Mouse (Mus musculus): ENCODE measurements around the gene Nol9. TPM values are rescaled to one million over a fixed set of nuclear protein-coding genes. Genes with fewer than 3 reads are reported as not detected.
A peak's percentile ranks its signal among the peaks of the same experiment; 100 is the strongest.

Gene Nol9
- total and polyA plus RNA-seq, 2 experiments: 6.1 to 12.3 TPM

- TF ChIP-seq POLR2A (IDR thresholded peaks at IDR 0.05; ENCODE audit: extremely low read depth, insufficient read depth, low read length): peak; percentile 71; the same call in 1 of the 2 replicates
- TF ChIP-seq CTCF (IDR thresholded peaks at IDR 0.05; ENCODE audit: low read depth, low read length): no peak
- under 1% methylated on average over 93 of the region's 94 CpGs for WGBS
- Histone ChIP-seq H3K79me2 (ENCODE audit: control insufficient read depth, insufficient read depth, low read length) (0 out of 2 replicates have a peak, but pooled peaks cover 7% of the 10 kb centered on the region), H3K4me1 (ENCODE audit: control insufficient read depth, insufficient read depth, low read length) (no peaks in the 10 kb centered on the region), H3K36me3 (ENCODE audit: control insufficient read depth, insufficient read depth, low read length) (no peaks in the 10 kb centered on the region; the same call in 1 of the 2 replicates), H3K27ac (replicated peaks; ENCODE audit: insufficient read depth, low read depth, low read length) (peak within 1 kb of the TSS; percentile 81), H3K27me3 (ENCODE audit: control insufficient read depth, insufficient read depth, low read length) (no peaks in the 10 kb centered on the region), H3K9ac (ENCODE audit: low read depth, low read length) (peak within 1 kb of the TSS; percentile 91), H3K4me3 (ENCODE audit: insufficient read depth, low read depth, low read length) (peak within 1 kb of the TSS; percentile 93)
- DNase-seq (ENCODE audit: extremely low read depth, low read depth, low spot score): peak; percentile 95
Observed at GRCm38 (mm10) chr4:151996173-151996950, 42.8 kb upstream of the Nol9 start, which contains the start of gene Phf13. Gene Phf13 (minus strand): TSS chr4:151996258.

GRCm38 (mm10) chr4:151996951-151997222, 42.2 kb upstream of the Nol9 start:
- Histone ChIP-seq H3K9ac (ENCODE audit: low read depth, low read length) (peak overlapping the region; percentile 87), H3K27me3 (ENCODE audit: control insufficient read depth, insufficient read depth, low read length) (no peaks in the 10 kb centered on the region), H3K4me3 (ENCODE audit: insufficient read depth, low read depth, low read length) (peak overlapping the region; percentile 87), H3K27ac (replicated peaks; ENCODE audit: insufficient read depth, low read depth, low read length) (peak overlapping the region; percentile 81), H3K79me2 (ENCODE audit: control insufficient read depth, insufficient read depth, low read length) (0 out of 2 replicates have a peak, but pooled peaks cover 7% of the 10 kb centered on the region), H3K4me1 (ENCODE audit: control insufficient read depth, insufficient read depth, low read length) (no peaks in the 10 kb centered on the region), H3K36me3 (ENCODE audit: control insufficient read depth, insufficient read depth, low read length) (no peaks in the 10 kb centered on the region)
- no peak for DNase-seq (ENCODE audit: extremely low read depth, low read depth, low spot score)
- TF ChIP-seq CTCF (IDR thresholded peaks at IDR 0.05; ENCODE audit: low read depth, low read length): no peak
- no peak for TF ChIP-seq POLR2A (IDR thresholded peaks at IDR 0.05; ENCODE audit: extremely low read depth, insufficient read depth, low read length)
- under 1% methylated on average over 13 of the region's 13 CpGs for WGBS

GRCm38 (mm10) chr4:151997701-151998100, 41.4 kb upstream of the Nol9 start:
- H3K79me2 ChIP-seq (ENCODE audit: control insufficient read depth, insufficient read depth, low read length): 0 out of 2 replicates have a peak, but pooled peaks cover 7% of the 10 kb centered on the region
- no peak overlapping the region for H3K4me3 ChIP-seq (ENCODE audit: insufficient read depth, low read depth, low read length)
- 28% methylated on average over 3 of the region's 3 CpGs for WGBS
- no peaks in the 10 kb centered on the region for H3K36me3 ChIP-seq (ENCODE audit: control insufficient read depth, insufficient read depth, low read length)
- DNase-seq (ENCODE audit: extremely low read depth, low read depth, low spot score): no peak
- TF ChIP-seq CTCF (IDR thresholded peaks at IDR 0.05; ENCODE audit: low read depth, low read length) (no peak), POLR2A (IDR thresholded peaks at IDR 0.05; ENCODE audit: extremely low read depth, insufficient read depth, low read length) (no peak)
- no peak overlapping the region for H3K27ac ChIP-seq (replicated peaks; ENCODE audit: insufficient read depth, low read depth, low read length)
- no peaks in the 10 kb centered on the region for H3K4me1 ChIP-seq (ENCODE audit: control insufficient read depth, insufficient read depth, low read length)
- no peaks in the 10 kb centered on the region for H3K27me3 ChIP-seq (ENCODE audit: control insufficient read depth, insufficient read depth, low read length)
- H3K9ac ChIP-seq (ENCODE audit: low read depth, low read length): no peak overlapping the region

GRCm38 (mm10) chr4:151999481-151999880, 39.6 kb upstream of the Nol9 start:
- TF ChIP-seq CTCF (IDR thresholded peaks at IDR 0.05; ENCODE audit: low read depth, low read length): no peak
- TF ChIP-seq POLR2A (IDR thresholded peaks at IDR 0.05; ENCODE audit: extremely low read depth, insufficient read depth, low read length): no peak
- no peaks in the 10 kb centered on the region for H3K36me3 ChIP-seq (ENCODE audit: control insufficient read depth, insufficient read depth, low read length)
- H3K79me2 ChIP-seq (ENCODE audit: control insufficient read depth, insufficient read depth, low read length): 0 out of 2 replicates have a peak, but pooled peaks cover 7% of the 10 kb centered on the region
- WGBS: 78% methylated on average over 3 of the region's 3 CpGs
- no peak overlapping the region for H3K27ac ChIP-seq (replicated peaks; ENCODE audit: insufficient read depth, low read depth, low read length)
- H3K4me3 ChIP-seq (ENCODE audit: insufficient read depth, low read depth, low read length): no peak overlapping the region
- H3K27me3 ChIP-seq (ENCODE audit: control insufficient read depth, insufficient read depth, low read length): no peaks in the 10 kb centered on the region
- H3K9ac ChIP-seq (ENCODE audit: low read depth, low read length): no peak overlapping the region
- DNase-seq (ENCODE audit: extremely low read depth, low read depth, low spot score): no peak
- no peaks in the 10 kb centered on the region for H3K4me1 ChIP-seq (ENCODE audit: control insufficient read depth, insufficient read depth, low read length)

- Histone ChIP-seq H3K9ac (ENCODE audit: low read depth, low read length) (no peak overlapping the region), H3K27me3 (ENCODE audit: control insufficient read depth, insufficient read depth, low read length) (no peaks in the 10 kb centered on the region), H3K27ac (replicated peaks; ENCODE audit: insufficient read depth, low read depth, low read length) (no peak overlapping the region), H3K36me3 (ENCODE audit: control insufficient read depth, insufficient read depth, low read length) (no peaks in the 10 kb centered on the region), H3K4me1 (ENCODE audit: control insufficient read depth, insufficient read depth, low read length) (no peaks in the 10 kb centered on the region), H3K79me2 (ENCODE audit: control insufficient read depth, insufficient read depth, low read length) (0 out of 2 replicates have a peak, but pooled peaks cover under 1% of the 10 kb centered on the region), H3K4me3 (ENCODE audit: insufficient read depth, low read depth, low read length) (no peak overlapping the region)
- TF ChIP-seq POLR2A (IDR thresholded peaks at IDR 0.05; ENCODE audit: extremely low read depth, insufficient read depth, low read length): no peak
- no peak for TF ChIP-seq CTCF (IDR thresholded peaks at IDR 0.05; ENCODE audit: low read depth, low read length)
- no peak for DNase-seq (ENCODE audit: extremely low read depth, low read depth, low spot score)
- WGBS: 58% methylated on average over 4 of the region's 4 CpGs
Observed at GRCm38 (mm10) chr4:152000906-152001305, 38.2 kb upstream of the Nol9 start.

- Histone ChIP-seq H3K4me3 (ENCODE audit: insufficient read depth, low read depth, low read length) (no peak overlapping the region), H3K27me3 (ENCODE audit: control insufficient read depth, insufficient read depth, low read length) (no peaks in the 10 kb centered on the region), H3K36me3 (ENCODE audit: control insufficient read depth, insufficient read depth, low read length) (no peaks in the 10 kb centered on the region), H3K27ac (replicated peaks; ENCODE audit: insufficient read depth, low read depth, low read length) (no peak overlapping the region), H3K4me1 (ENCODE audit: control insufficient read depth, insufficient read depth, low read length) (no peaks in the 10 kb centered on the region), H3K9ac (ENCODE audit: low read depth, low read length) (no peak overlapping the region), H3K79me2 (ENCODE audit: control insufficient read depth, insufficient read depth, low read length) (no peaks in the 10 kb centered on the region)
- WGBS: 90% methylated on average over 4 of the region's 4 CpGs
- TF ChIP-seq POLR2A (IDR thresholded peaks at IDR 0.05; ENCODE audit: extremely low read depth, insufficient read depth, low read length) (no peak), CTCF (IDR thresholded peaks at IDR 0.05; ENCODE audit: low read depth, low read length) (no peak)
- DNase-seq (ENCODE audit: extremely low read depth, low read depth, low spot score): no peak
Observed at GRCm38 (mm10) chr4:152001335-152001734, 37.8 kb upstream of the Nol9 start.
